Mouse (Mus musculus) hindbrain, embryonic 15.5 days (tissue): ENCODE measurements around the gene Hoxb1. TPM values are rescaled to one million over a fixed set of nuclear protein-coding genes. Genes with fewer than 3 reads are reported as not detected.

Experiments
- ATAC-seq: fragments of 200-750 bp; cut with Nextera tagmentation; 2 replicates; pipeline ENCODE4 v1.8.0; 2017; ENCODE audit warnings: low read depth, moderate number of reproducible peaks, moderate TSS enrichment; ENCODE audit not compliant: low FRiP score
- H3K27ac ChIP-seq: fragments of 300-500 bp; sonication (generic); replicated peaks from 2 replicates; pipeline ENCODE4 v1.5.1; 2015; ENCODE audit warnings: mild to moderate bottlenecking, inconsistent platforms
- H3K27me3 ChIP-seq: fragments of 300-500 bp; sonication (generic); 2 replicates; pipeline ENCODE4 v1.6.1; 2015; ENCODE audit warnings: control low read depth, inconsistent platforms
- H3K36me3 ChIP-seq: fragments of 300-500 bp; sonication (generic); 2 replicates; pipeline ENCODE4 v1.6.1; 2015; ENCODE audit warnings: control low read depth, inconsistent platforms
- H3K4me1 ChIP-seq: fragments of 300-500 bp; sonication (generic); replicated peaks from 2 replicates; pipeline ENCODE4 v1.6.1; 2015; ENCODE audit warnings: control low read depth, inconsistent platforms
- H3K4me2 ChIP-seq: fragments of 300-500 bp; sonication (generic); 2 replicates; pipeline ENCODE4 v1.6.1; 2015; ENCODE audit warnings: moderate library complexity, mild to moderate bottlenecking, inconsistent platforms
- H3K4me3 ChIP-seq: fragments of 300-500 bp; sonication (generic); 2 replicates; pipeline ENCODE4 v1.5.1; 2015; ENCODE audit warnings: mild to moderate bottlenecking, inconsistent platforms
- H3K9ac ChIP-seq: fragments of 300-500 bp; sonication (generic); 2 replicates; pipeline ENCODE4 v1.6.1; 2015; ENCODE audit warnings: inconsistent platforms
- H3K9me3 ChIP-seq: fragments of 300-500 bp; sonication (generic); 2 replicates; pipeline ENCODE4 v1.6.1; 2016; ENCODE audit warnings: control low read depth, inconsistent platforms
- WGBS: fragments of 180-500 bp; shearing (Covaris S2); methylation state at CpG from one replicate; pipeline ENCODE4 v1.1.7; 2015; 5-methylcytosine and 5-hydroxymethylcytosine counted together
- microRNA counts: library from miRNA; unstranded; fragments of <30 nt; microRNA quantifications from one replicate; lab custom pipeline; 2016
- microRNA-seq: library from miRNA; unstranded; fragments of <30 nt; microRNA quantifications from one replicate; pipeline ENCODE4, GENCODE M21; 2016
- polyA plus RNA-seq: library from polyadenylated mRNA; unstranded; fragments of >200 nt; fragmentation: Nextera tagmentation; extraction: Ambion mirVana; gene quantifications from 2 replicates; pipeline ENCODE4 v1.2.1, GENCODE M21; 2015

Hoxb1 gene
- polyA plus RNA-seq, 1 experiment from 2014 or later, result 0.30 TPM

GRCm38 (mm10) chr11:96411019-96411418, 45.5 kb downstream of the Hoxb1 start:
- WGBS, result 79% methylated on average over 5 of the region's 5 CpGs
- no peak overlapping the region for H3K9ac ChIP-seq
- H3K4me2 ChIP-seq, result no peak overlapping the region
- ATAC-seq, result no peak
- H3K27me3 ChIP-seq, result no peaks in the 10 kb centered on the region
- H3K36me3 ChIP-seq, result no peaks in the 10 kb centered on the region
- no peaks in the 10 kb centered on the region for H3K9me3 ChIP-seq
- peaks cover 13% of the 10 kb centered on the region for H3K4me1 ChIP-seq
- H3K27ac ChIP-seq, result no peak overlapping the region
- no peak overlapping the region for H3K4me3 ChIP-seq

GRCm38 (mm10) chr11:96411934-96412333, 46.4 kb downstream of the Hoxb1 start:
- Histone ChIP-seq H3K4me2 (no peak overlapping the region), H3K36me3 (no peaks in the 10 kb centered on the region), H3K4me1 (peaks cover 13% of the 10 kb centered on the region), H3K27ac (no peak overlapping the region), H3K27me3 (no peaks in the 10 kb centered on the region), H3K9ac (no peak overlapping the region), H3K9me3 (no peaks in the 10 kb centered on the region), H3K4me3 (no peak overlapping the region)
- no peak for ATAC-seq
- 71% methylated on average over 4 of the region's 4 CpGs for WGBS

DNA sequence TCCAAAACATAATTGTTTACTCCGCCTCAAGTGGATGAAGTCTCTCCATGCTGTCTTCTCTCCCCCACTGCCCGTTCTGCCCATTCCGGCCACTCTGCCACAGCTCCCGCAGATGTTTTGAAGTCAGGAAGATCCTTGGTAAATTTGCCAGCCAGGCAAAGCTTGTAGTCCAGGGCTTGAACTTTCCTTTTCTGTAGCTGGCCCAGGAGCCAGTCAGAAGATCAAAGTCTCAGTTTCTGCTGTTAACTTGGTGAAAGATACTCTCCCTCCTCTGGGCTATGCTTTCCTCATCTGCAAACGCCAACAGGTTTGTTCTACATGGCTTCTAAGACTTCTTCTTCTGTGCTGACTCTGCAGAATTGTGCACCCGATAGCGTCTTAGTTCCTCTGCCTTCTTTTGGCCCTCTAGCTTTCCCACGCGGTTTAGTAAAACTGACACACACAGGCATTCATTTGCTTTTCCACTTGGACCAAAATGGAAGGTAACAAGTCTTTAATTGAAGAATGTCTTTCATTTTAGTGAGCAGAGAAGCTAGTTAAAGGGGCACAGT, 47.5 kb downstream of the Hoxb1 start:
- Histone ChIP-seq H3K4me1 (peaks cover 2% of the 10 kb centered on the region; the same call in 1 of the 2 replicates), H3K9me3 (no peaks in the 10 kb centered on the region), H3K9ac (no peak overlapping the region), H3K27ac (no peak overlapping the region), H3K4me3 (no peak overlapping the region), H3K27me3 (no peaks in the 10 kb centered on the region), H3K36me3 (no peaks in the 10 kb centered on the region), H3K4me2 (no peak overlapping the region)
- WGBS, result 84% methylated on average over 9 of the region's 9 CpGs
- ATAC-seq, result no peak

DNA sequence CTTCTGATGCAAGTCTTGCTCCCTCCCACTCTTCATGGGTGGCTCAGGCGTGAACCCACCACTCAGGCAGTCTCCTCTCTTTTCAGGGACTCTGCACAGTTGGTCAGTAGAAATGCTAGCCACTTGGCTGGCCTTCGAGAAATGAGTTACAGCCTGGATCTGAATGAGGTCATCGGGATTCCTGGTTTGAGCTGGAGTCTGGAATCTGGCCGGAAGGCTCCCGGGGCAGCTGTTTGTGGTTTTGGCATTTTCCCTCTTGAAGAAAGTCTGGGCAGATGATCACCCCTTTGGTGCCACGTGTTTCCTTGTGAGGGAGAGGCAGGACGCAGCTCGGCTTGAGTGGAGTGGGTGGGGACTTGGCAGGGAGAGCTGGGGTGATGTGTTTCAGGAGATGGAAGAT, 48.0 kb downstream of the Hoxb1 start:
- WGBS, result 62% methylated on average over 8 of the region's 8 CpGs
- Histone ChIP-seq H3K4me3 (no peak overlapping the region), H3K9me3 (no peaks in the 10 kb centered on the region), H3K36me3 (no peaks in the 10 kb centered on the region), H3K4me1 (no peaks in the 10 kb centered on the region), H3K27ac (no peak overlapping the region), H3K4me2 (no peak overlapping the region), H3K9ac (no peak overlapping the region), H3K27me3 (no peaks in the 10 kb centered on the region)
- no peak for ATAC-seq

GRCm38 (mm10) chr11:96414002-96414401, 48.5 kb downstream of the Hoxb1 start:
- ATAC-seq, result no peak
- Histone ChIP-seq H3K27me3 (no peaks in the 10 kb centered on the region), H3K9ac (no peak overlapping the region), H3K4me3 (no peak overlapping the region), H3K36me3 (no peaks in the 10 kb centered on the region), H3K9me3 (no peaks in the 10 kb centered on the region), H3K4me2 (no peak overlapping the region), H3K4me1 (no peaks in the 10 kb centered on the region), H3K27ac (no peak overlapping the region)
- 66% methylated on average over 2 of the region's 2 CpGs for WGBS

MicroRNA genes within 50 kb of the gene (microRNA counts, 519-probe panel; counts per million panel counts)
- 4,252 counts per million, percentile 87 among the panel's probes with 10 or more counts for microRNA mmu-miR-10a (lab: Ali Mortazavi, UCI)

Small RNA genes within 50 kb of the gene (microRNA-seq; reads per million reads assigned to microRNA genes)
- 86,323 reads per million, percentile 100 among the genes with 10 or more reads in this experiment for gene Mir10a

Other genes with a start within 250 kb of the Hoxb1 start
- 0.29 and 0.43 TPM in 2 replicates for gene Ttll6, start 232.0 kb upstream of the Hoxb1 start, polyA plus RNA-seq
- not detected in 2 replicates for gene Hoxb13, start 171.4 kb upstream of the Hoxb1 start, polyA plus RNA-seq
- gene Hoxb9, start 94.3 kb upstream of the Hoxb1 start, polyA plus RNA-seq, result 2.1 and 15.7 TPM in 2 replicates
- gene Hoxb8, start 83.8 kb upstream of the Hoxb1 start, polyA plus RNA-seq, result 18.2 and 26.1 TPM in 2 replicates
- 26.5 and 33.6 TPM in 2 replicates for gene Hoxb7, start 79.1 kb upstream of the Hoxb1 start, polyA plus RNA-seq
- gene Hoxb6, start 73.3 kb upstream of the Hoxb1 start, polyA plus RNA-seq, result 52.1 and 66.7 TPM in 2 replicates
- gene Hoxb5, start 62.4 kb upstream of the Hoxb1 start, polyA plus RNA-seq, result 115 and 140 TPM in 2 replicates
- 3.5 and 3.8 TPM in 2 replicates for gene Hoxb4, start 47.5 kb upstream of the Hoxb1 start, polyA plus RNA-seq
- 12.8 and 13.2 TPM in 2 replicates for gene Hoxb3, start 42.4 kb upstream of the Hoxb1 start, polyA plus RNA-seq
- 26.8 and 32.9 TPM in 2 replicates for gene Hoxb2, start 15.2 kb upstream of the Hoxb1 start, polyA plus RNA-seq
- 6.1 and 6.5 TPM in 2 replicates for gene Skap1, start 98.8 kb downstream of the Hoxb1 start, polyA plus RNA-seq